ENCODE assay signal across 19 mouse cellular contexts in genomic region chr7:3576354-3577124, GRCm38 (mm10). TPM values are rescaled to one million over a fixed set of nuclear protein-coding genes. Genes with fewer than 3 reads are reported as not detected.
"Had no signal": no experiment of that assay in that cellular context is flagged by ENCODE, and none has a peak within 500 bp of the region (broad histone marks: within the 10 kb centered on the region; RNA-seq: fewer than 3 reads in every experiment).

No protein-coding gene starts in this region.

- H3K4me3 ChIP-seq: liver, embryonic 15.5 days; lung, embryonic 15.5 days; midbrain, embryonic 13.5 days; midbrain, embryonic 15.5 days; neural tube, embryonic 12.5 days had no signal

- ATAC-seq: liver, postnatal 0 days; lung, postnatal 0 days; midbrain, embryonic 13.5 days; midbrain, embryonic 15.5 days had no signal

- H3K36me3 ChIP-seq: liver, embryonic 15.5 days; lung, embryonic 15.5 days; midbrain, embryonic 13.5 days; midbrain, embryonic 15.5 days; neural tube, embryonic 12.5 days had no signal

- H3K4me1 ChIP-seq: liver, embryonic 15.5 days; lung, embryonic 15.5 days; midbrain, embryonic 13.5 days; midbrain, embryonic 15.5 days; neural tube, embryonic 12.5 days had no signal

- H3K9me3 ChIP-seq: liver, embryonic 15.5 days; lung, embryonic 15.5 days; midbrain, embryonic 13.5 days; midbrain, embryonic 15.5 days; neural tube, embryonic 12.5 days had no signal

- DNase-seq: liver, postnatal 0 days; lung, adult 2 months; lung, postnatal 14 days; lung, postnatal 36 days; right cerebral cortex, postnatal 25 days; right cerebral cortex, postnatal 4 days; spleen, adult 18-20 months; thymus, adult 18-20 months; thymus, postnatal 14 days; thymus, postnatal 36 days had no signal

- H3K27me3 ChIP-seq: liver, embryonic 15.5 days; lung, embryonic 15.5 days; midbrain, embryonic 13.5 days; midbrain, embryonic 15.5 days; neural tube, embryonic 12.5 days had no signal

RNA-seq across cellular contexts. Expression of gene Oscar, which starts 39.4 kb away (rescaled TPM):
- total RNA-seq: megakaryocyte, adult 5-6 weeks; monocyte, adult 5-6 weeks; neutrophil, adult 5-6 weeks had no signal
